Mouse (Mus musculus) gastrocnemius, postnatal 14 days (tissue): ENCODE data around the gene Gm28269. TPM values are rescaled to one million over a fixed set of nuclear protein-coding genes. Genes with fewer than 3 reads are reported as not detected.

Source experiments
- DNase-seq: peaks from one replicate; pipeline ENCODE4 v3.0.0; 2021; ENCODE audit warnings: mixed read lengths
- intact Hi-C: fragments of 180-260 bp; cut with DNase I; formaldehyde crosslinking; loops from one replicate; pipeline ENCODE4 v1.15.1; 2025; ENCODE audit warnings: low total_unique reads
- long read RNA-seq, 2 experiments: library from polyadenylated mRNA; stranded (forward); transcript quantifications; one replicate each; pipeline ENCODE4 v2.0.0; 2021
- total RNA-seq, 2 experiments: library from RNA; stranded (reverse); gene quantifications; 2 replicates each; pipeline ENCODE4 v1.2.3; 2021

The Gm28269 gene
- not detected for total RNA-seq
- long read RNA-seq, experiment 1, result 0 reads
- long read RNA-seq, experiment 2, result 0 reads

DNA sequence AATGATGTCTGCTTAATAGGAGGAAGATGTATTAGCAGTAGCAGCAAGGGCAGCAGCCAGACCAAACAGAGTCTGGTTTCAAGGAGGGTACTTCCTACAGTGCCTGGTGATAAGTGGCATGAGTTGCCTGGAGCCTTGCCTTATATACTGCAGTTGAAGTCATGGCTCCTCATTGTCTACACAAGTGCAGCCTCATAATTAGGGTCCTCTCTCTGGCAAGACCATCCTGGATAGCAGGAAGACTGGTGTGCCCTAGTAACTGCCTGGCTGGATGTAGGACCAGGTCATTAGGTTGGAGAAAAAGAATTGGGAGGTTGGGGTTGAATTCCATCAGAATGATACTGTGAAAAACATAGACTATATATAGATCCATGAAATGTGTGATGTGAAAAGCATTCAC is at the start of gene Gm28269:
Gene Gm28269, minus strand, starts transcription at position 101 of the 400 bp plus-strand sequence.
- no peak for DNase-seq
- intact Hi-C loops, result no loop called here

GRCm38 (mm10) chrX:21716885-21717284 is 28.0 kb downstream of the Gm28269 start:
- intact Hi-C loops, result no loop called here
- DNase-seq, result no peak

DNA sequence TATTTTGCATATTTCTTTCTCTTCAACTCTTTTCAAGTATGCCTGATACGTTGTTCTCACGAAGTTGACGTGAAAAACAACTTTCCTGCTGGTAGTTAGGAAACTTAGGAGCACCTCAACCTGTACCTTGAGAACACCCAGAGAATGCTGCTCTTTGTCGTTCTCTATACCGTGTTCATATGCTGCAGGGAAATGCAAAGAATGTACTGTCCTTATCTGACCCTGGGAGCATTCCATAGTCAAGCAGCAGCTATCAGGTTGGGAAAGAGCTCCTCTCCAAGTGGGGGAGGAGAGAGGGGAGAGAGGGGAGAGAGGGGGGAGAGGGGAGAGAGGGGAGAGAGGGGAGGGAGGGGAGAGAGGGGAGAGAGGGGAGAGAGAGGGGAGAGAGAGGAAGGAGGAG is 29.6 kb downstream of the Gm28269 start:
- no peak for DNase-seq
- intact Hi-C loops, result no loop called here

DNA sequence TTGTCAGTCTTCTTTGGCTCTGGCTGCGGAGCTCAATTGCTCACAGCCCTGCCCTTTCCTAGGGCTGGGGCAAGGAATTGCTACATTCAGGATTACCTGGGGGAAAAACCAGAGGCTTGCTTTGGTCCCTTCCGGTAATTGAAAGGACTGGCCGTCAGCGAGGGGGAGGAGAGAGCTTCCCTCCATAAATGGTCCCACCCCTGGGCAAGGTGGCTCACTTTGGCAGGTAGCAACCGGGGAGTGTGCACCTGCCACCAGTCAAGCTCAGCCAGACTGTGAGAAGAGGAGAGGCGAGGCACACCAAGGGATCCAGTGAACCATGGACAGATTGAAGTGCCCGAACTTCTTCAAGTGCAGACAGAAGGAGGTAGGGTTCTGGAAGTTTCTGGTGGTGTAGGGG is 30.1 kb downstream of the Gm28269 start, which contains the start of gene Slc6a14:
Gene Slc6a14, plus strand, starts transcription at position 68 of the 400 bp plus-strand sequence.
- intact Hi-C loops, result no loop called here
- DNase-seq, result no peak

DNA sequence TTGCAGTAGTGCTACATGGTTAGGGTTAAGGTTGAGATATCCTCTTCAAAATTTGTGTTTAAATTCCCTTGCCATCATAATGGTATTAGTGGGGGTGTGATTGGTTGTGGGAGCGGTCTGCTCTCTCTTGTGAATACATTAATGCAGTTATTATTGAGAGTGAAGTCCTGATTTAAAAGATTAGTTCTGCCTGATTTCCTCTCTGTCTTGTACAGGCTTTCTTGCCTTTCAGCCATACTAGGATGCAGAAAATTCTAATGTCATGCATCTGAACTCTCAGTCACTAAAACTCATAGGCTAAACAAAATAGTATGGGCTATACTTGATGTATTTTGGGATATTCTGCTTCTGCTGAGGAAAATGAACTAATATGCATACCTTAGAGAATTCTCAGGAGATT is 40.4 kb downstream of the Gm28269 start:
- DNase-seq, result no peak
- intact Hi-C loops, result no loop called here

DNA sequence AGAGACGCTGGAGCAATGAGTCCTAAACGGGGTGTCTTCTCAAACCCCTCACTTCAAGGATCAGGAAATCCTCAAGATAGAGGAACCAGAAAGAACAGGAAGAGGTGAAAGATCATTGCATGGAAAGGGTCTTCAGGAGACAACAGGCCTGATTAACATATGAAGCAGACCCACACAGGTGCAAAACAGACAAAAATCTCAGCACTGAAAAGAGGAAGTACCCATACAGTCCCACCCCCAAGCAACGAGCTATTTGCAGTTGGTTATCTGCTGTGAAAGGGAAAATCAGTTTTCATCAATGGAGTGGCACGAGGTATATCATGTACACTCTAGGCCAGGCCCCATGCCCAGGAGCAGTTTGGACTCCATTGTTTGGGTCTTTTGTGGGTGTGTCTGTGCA is 43.3 kb downstream of the Gm28269 start:
- intact Hi-C loops, result no loop called here
- no peak for DNase-seq

DNA sequence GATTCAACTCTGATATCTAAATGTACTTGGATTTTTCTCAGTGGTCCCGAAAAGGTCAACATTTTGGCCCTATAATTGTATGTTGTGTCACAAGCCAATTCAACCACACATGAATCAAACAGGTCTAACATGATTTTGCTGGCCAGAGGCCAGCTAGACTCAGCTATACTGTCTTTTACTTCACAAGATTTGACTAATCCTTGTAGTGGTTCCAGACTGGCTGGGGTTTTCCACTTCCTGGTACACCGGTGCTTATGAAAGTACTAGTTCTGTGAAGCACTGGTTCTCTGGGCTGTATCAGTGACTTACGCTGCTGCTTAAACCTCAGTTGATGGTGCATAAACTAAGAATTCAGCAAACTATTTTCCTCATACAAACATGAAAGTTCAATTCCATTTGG is 49.2 kb downstream of the Gm28269 start:
- intact Hi-C loops, result no loop called here
- no peak for DNase-seq

DNA sequence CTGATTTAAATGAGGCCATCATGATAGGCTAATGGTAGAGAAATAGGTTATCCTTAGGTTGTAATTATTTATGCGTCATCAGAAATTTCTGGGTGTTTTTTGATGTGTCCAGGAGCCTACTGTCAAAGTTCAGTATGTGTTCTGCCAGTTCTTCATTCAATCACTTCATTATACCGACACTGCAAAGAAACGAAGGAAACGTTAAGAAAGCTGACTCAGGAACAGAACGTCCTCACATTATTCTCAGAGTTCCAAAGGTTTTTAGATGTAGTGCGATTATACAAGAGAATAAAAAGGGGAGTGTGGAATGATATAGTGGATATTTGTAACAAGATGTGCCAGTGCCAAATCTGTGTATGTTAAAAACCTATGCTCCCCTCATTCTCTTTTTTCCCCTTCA is 49.7 kb downstream of the Gm28269 start:
- intact Hi-C loops, result no loop called here
- no peak for DNase-seq

Other genes with a start within 250 kb of the Gm28269 start
- not detected for gene Slc6a14, start 30.2 kb downstream of the Gm28269 start, total RNA-seq